Mouse (Mus musculus): Measurements from ENCODE around the gene Ppp2r1b. TPM values are rescaled to one million over a fixed set of nuclear protein-coding genes. Genes with fewer than 3 reads are reported as not detected.

The Ppp2r1b gene
- polyA plus RNA-seq, 1 experiment = 12.9 TPM

GRCm38 (mm10) chr9:50850713-50851112 is 5.6 kb downstream of the Ppp2r1b start:
- H3K36me3 ChIP-seq (ENCODE audit: control insufficient read depth, insufficient read depth) = no peaks in the 10 kb centered on the region
- TF ChIP-seq TCF12 (IDR thresholded peaks at IDR 0.05; ENCODE audit: insufficient read depth, poor library complexity, severe bottlenecking) = no peak
- TF ChIP-seq TCF3 (IDR thresholded peaks at IDR 0.05; ENCODE audit: insufficient read length, low read depth) = no peak
- TF ChIP-seq SRF (IDR thresholded peaks at IDR 0.05; ENCODE audit: control insufficient read depth, insufficient read length, low read depth) = no peak
- no peak for TF ChIP-seq MYOD1 (IDR thresholded peaks at IDR 0.05; ENCODE audit: control insufficient read depth in 1 of 3, insufficient read length in 2 of 3, low read depth in 2 of 3)
- no peak for TF ChIP-seq CEBPB (IDR thresholded peaks at IDR 0.05; ENCODE audit: insufficient read depth, poor library complexity, severe bottlenecking)
- no peak for TF ChIP-seq MAX (IDR thresholded peaks at IDR 0.05; ENCODE audit: low read depth)
- no peak for TF ChIP-seq E2F4 (IDR thresholded peaks at IDR 0.05; ENCODE audit: insufficient read depth)
- no peak for TF ChIP-seq REST (IDR thresholded peaks at IDR 0.05; ENCODE audit: insufficient read depth, insufficient read length)
- TF ChIP-seq USF1 (IDR thresholded peaks at IDR 0.05; ENCODE audit: low read depth) = no peak
- no peak for TF ChIP-seq POLR2A (IDR thresholded peaks at IDR 0.05; ENCODE audit: insufficient read length, low read depth)
- no peak for TF ChIP-seq MYOG (IDR thresholded peaks at IDR 0.05; ENCODE audit: control insufficient read depth in 1 of 3, insufficient read depth in 1 of 3, insufficient read length in 2 of 3, low read depth in 2 of 3)
- H3K4me2 ChIP-seq (ENCODE audit: low read depth) = no peak overlapping the region
- H3K27me3 ChIP-seq (ENCODE audit: control insufficient read depth, insufficient read depth, insufficient read length) = no peaks in the 10 kb centered on the region
- no peak overlapping the region for H3K4me3 ChIP-seq
- H3K79me2 ChIP-seq (ENCODE audit: control insufficient read depth, insufficient read depth) = no peaks in the 10 kb centered on the region
- H3ac ChIP-seq (ENCODE audit: control insufficient read depth, insufficient read length) = no peak overlapping the region

GRCm38 (mm10) chr9:50852634-50853349 is 7.7 kb downstream of the Ppp2r1b start:
- no peak overlapping the region for H3K4me2 ChIP-seq (ENCODE audit: low read depth)

GRCm38 (mm10) chr9:50854376-50854775 is 9.3 kb downstream of the Ppp2r1b start:
- Histone ChIP-seq H3K36me3 (ENCODE audit: control insufficient read depth, insufficient read depth) (peaks cover 2% of the 10 kb centered on the region), H3K79me2 (ENCODE audit: control insufficient read depth, insufficient read depth) (peaks cover 6% of the 10 kb centered on the region), H3K4me3 (no peak overlapping the region), H3ac (ENCODE audit: control insufficient read depth, insufficient read length) (no peak overlapping the region), H3K27me3 (ENCODE audit: control insufficient read depth, insufficient read depth, insufficient read length) (no peaks in the 10 kb centered on the region), H3K4me2 (ENCODE audit: low read depth) (no peak overlapping the region)
- TF ChIP-seq POLR2AphosphoS2 (IDR thresholded peaks at IDR 0.05; ENCODE audit: insufficient read length, low read depth) = no peak
- TF ChIP-seq REST (IDR thresholded peaks at IDR 0.05; ENCODE audit: insufficient read depth, insufficient read length) = no peak
- no peak for TF ChIP-seq TCF3 (IDR thresholded peaks at IDR 0.05; ENCODE audit: insufficient read length, low read depth)
- TF ChIP-seq SRF (IDR thresholded peaks at IDR 0.05; ENCODE audit: control insufficient read depth, insufficient read length, low read depth) = no peak
- no peak for TF ChIP-seq CEBPB (IDR thresholded peaks at IDR 0.05; ENCODE audit: insufficient read depth, poor library complexity, severe bottlenecking)
- no peak for TF ChIP-seq MAX (IDR thresholded peaks at IDR 0.05; ENCODE audit: low read depth)
- no peak for TF ChIP-seq E2F4 (IDR thresholded peaks at IDR 0.05; ENCODE audit: insufficient read depth)
- TF ChIP-seq POLR2A (IDR thresholded peaks at IDR 0.05; ENCODE audit: insufficient read length, low read depth) = no peak
- no peak for TF ChIP-seq MYOD1 (IDR thresholded peaks at IDR 0.05; ENCODE audit: control insufficient read depth in 1 of 3, insufficient read length in 2 of 3, low read depth in 2 of 3)
- no peak for TF ChIP-seq USF1 (IDR thresholded peaks at IDR 0.05; ENCODE audit: low read depth)
- no peak for TF ChIP-seq MYOG (IDR thresholded peaks at IDR 0.05; ENCODE audit: control insufficient read depth in 1 of 3, insufficient read depth in 1 of 3, insufficient read length in 2 of 3, low read depth in 2 of 3)
- TF ChIP-seq TCF12 (IDR thresholded peaks at IDR 0.05; ENCODE audit: insufficient read depth, poor library complexity, severe bottlenecking) = no peak

More at GRCm38 (mm10) chr9:50852634-50853349, 7.7 kb downstream of the Ppp2r1b start:
- H3K4me3 ChIP-seq = no peak overlapping the region
- H3K36me3 ChIP-seq (ENCODE audit: control insufficient read depth, insufficient read depth) = no peaks in the 10 kb centered on the region
- no peaks in the 10 kb centered on the region for H3K27me3 ChIP-seq (ENCODE audit: control insufficient read depth, insufficient read depth, insufficient read length)
- peaks cover 5% of the 10 kb centered on the region for H3K79me2 ChIP-seq (ENCODE audit: control insufficient read depth, insufficient read depth)
- no peak overlapping the region for H3ac ChIP-seq (ENCODE audit: control insufficient read depth, insufficient read length)
- TF ChIP-seq SRF (IDR thresholded peaks at IDR 0.05; ENCODE audit: control insufficient read depth, insufficient read length, low read depth) (no peak), TCF12 (IDR thresholded peaks at IDR 0.05; ENCODE audit: insufficient read depth, poor library complexity, severe bottlenecking) (no peak), CEBPB (IDR thresholded peaks at IDR 0.05; ENCODE audit: insufficient read depth, poor library complexity, severe bottlenecking) (no peak), E2F4 (IDR thresholded peaks at IDR 0.05; ENCODE audit: insufficient read depth) (no peak), MYOD1 (IDR thresholded peaks at IDR 0.05; ENCODE audit: control insufficient read depth in 1 of 3, insufficient read length in 2 of 3, low read depth in 2 of 3) (no peak), MYOG (IDR thresholded peaks at IDR 0.05; ENCODE audit: control insufficient read depth in 1 of 3, insufficient read depth in 1 of 3, insufficient read length in 2 of 3, low read depth in 2 of 3) (no peak), REST (IDR thresholded peaks at IDR 0.05; ENCODE audit: insufficient read depth, insufficient read length) (no peak), USF1 (IDR thresholded peaks at IDR 0.05; ENCODE audit: low read depth) (no peak), POLR2A (IDR thresholded peaks at IDR 0.05; ENCODE audit: insufficient read length, low read depth) (no peak), MAX (IDR thresholded peaks at IDR 0.05; ENCODE audit: low read depth) (no peak), POLR2AphosphoS2 (IDR thresholded peaks at IDR 0.05; ENCODE audit: insufficient read length, low read depth) (no peak), TCF3 (IDR thresholded peaks at IDR 0.05; ENCODE audit: insufficient read length, low read depth) (no peak)

GRCm38 (mm10) chr9:50855133-50855766 is 10.1 kb downstream of the Ppp2r1b start:
- Histone ChIP-seq H3K4me3 (no peak overlapping the region), H3K4me2 (ENCODE audit: low read depth) (no peak overlapping the region)

More at GRCm38 (mm10) chr9:50855133-50855766, 10.1 kb downstream of the Ppp2r1b start:
- Histone ChIP-seq H3K79me2 (ENCODE audit: control insufficient read depth, insufficient read depth) (peaks cover 6% of the 10 kb centered on the region), H3K36me3 (ENCODE audit: control insufficient read depth, insufficient read depth) (peaks cover 10% of the 10 kb centered on the region), H3K27me3 (ENCODE audit: control insufficient read depth, insufficient read depth, insufficient read length) (no peaks in the 10 kb centered on the region), H3ac (ENCODE audit: control insufficient read depth, insufficient read length) (no peak overlapping the region)
- TF ChIP-seq TCF12 (IDR thresholded peaks at IDR 0.05; ENCODE audit: insufficient read depth, poor library complexity, severe bottlenecking) (no peak), USF1 (IDR thresholded peaks at IDR 0.05; ENCODE audit: low read depth) (no peak), REST (IDR thresholded peaks at IDR 0.05; ENCODE audit: insufficient read depth, insufficient read length) (no peak), MYOG (IDR thresholded peaks at IDR 0.05; ENCODE audit: control insufficient read depth in 1 of 3, insufficient read depth in 1 of 3, insufficient read length in 2 of 3, low read depth in 2 of 3) (no peak), POLR2A (IDR thresholded peaks at IDR 0.05; ENCODE audit: insufficient read length, low read depth) (no peak), POLR2AphosphoS2 (IDR thresholded peaks at IDR 0.05; ENCODE audit: insufficient read length, low read depth) (no peak), SRF (IDR thresholded peaks at IDR 0.05; ENCODE audit: control insufficient read depth, insufficient read length, low read depth) (no peak), MYOD1 (IDR thresholded peaks at IDR 0.05; ENCODE audit: control insufficient read depth in 1 of 3, insufficient read length in 2 of 3, low read depth in 2 of 3) (no peak), E2F4 (IDR thresholded peaks at IDR 0.05; ENCODE audit: insufficient read depth) (no peak), MAX (IDR thresholded peaks at IDR 0.05; ENCODE audit: low read depth) (no peak), CEBPB (IDR thresholded peaks at IDR 0.05; ENCODE audit: insufficient read depth, poor library complexity, severe bottlenecking) (no peak)
